Mouse (Mus musculus) thymus, adult 2 months (tissue): ENCODE data around the gene Akap13.

Experiments used
- CTCF ChIP-seq: fragments of 200-500 bp; IDR thresholded peaks from 2 replicates; pipeline ENCODE4 v1.5.1; 2012; ENCODE audit warnings: mild to moderate bottlenecking, control low read depth, low read length, moderate library complexity, borderline replicate concordance; ENCODE audit not compliant: control insufficient read depth, poor library complexity, insufficient read depth; ENCODE audit errors: extremely low read depth
- POLR2A ChIP-seq: fragments of 200-500 bp; IDR thresholded peaks from 2 replicates; pipeline ENCODE4 v1.6.1; 2012; ENCODE audit warnings: mild to moderate bottlenecking, low read length, control low read depth, moderate library complexity; ENCODE audit not compliant: control insufficient read depth, poor library complexity, insufficient read depth; ENCODE audit errors: extremely low read depth

GRCm38 (mm10) chr7:75420927-75421326 is 34.4 kb upstream of the Akap13 start:
- no peak for TF ChIP-seq CTCF
- TF ChIP-seq POLR2A = no peak
